Mouse (Mus musculus) forebrain, embryonic 15.5 days (tissue): ENCODE measurements at regions not wholly inside any gene's neighbourhood (a gene's known extent, or its start where the extent isn't known, plus 50 kb on each side); places are given as distances from the start of the nearest gene placed in this dataset. TPM values are rescaled to one million over a fixed set of nuclear protein-coding genes. Genes with fewer than 3 reads are reported as not detected.

Experiments
- ATAC-seq: fragments of 200-750 bp; cut with Nextera tagmentation; replicated peaks from 2 replicates; pipeline ENCODE4 v1.8.0; 2017; ENCODE audit warnings: mild to moderate bottlenecking, moderate TSS enrichment, moderate library complexity
- H3K27ac ChIP-seq: fragments of 300-500 bp; sonication (generic); replicated peaks from 2 replicates; pipeline ENCODE4 v1.5.1; 2015; ENCODE audit warnings: mild to moderate bottlenecking, inconsistent platforms
- H3K27me3 ChIP-seq: fragments of 300-500 bp; sonication (generic); 2 replicates; pipeline ENCODE4 v1.6.1; 2015; ENCODE audit warnings: inconsistent platforms
- H3K36me3 ChIP-seq: fragments of 300-500 bp; sonication (generic); 2 replicates; pipeline ENCODE4 v1.6.1; 2015; ENCODE audit warnings: mild to moderate bottlenecking, inconsistent platforms
- H3K4me1 ChIP-seq: fragments of 300-500 bp; sonication (generic); 2 replicates; pipeline ENCODE4 v1.6.1; 2015; ENCODE audit warnings: inconsistent platforms
- H3K4me2 ChIP-seq: fragments of 300-500 bp; sonication (generic); replicated peaks from 2 replicates; pipeline ENCODE4 v1.6.1; 2015; ENCODE audit warnings: mild to moderate bottlenecking, inconsistent platforms
- H3K4me3 ChIP-seq: fragments of 300-500 bp; sonication (generic); 2 replicates; pipeline ENCODE4 v1.5.1; 2015; ENCODE audit warnings: mild to moderate bottlenecking, inconsistent platforms
- H3K9ac ChIP-seq: fragments of 300-500 bp; sonication (generic); replicated peaks from 2 replicates; pipeline ENCODE4 v1.6.1; 2015; ENCODE audit warnings: mild to moderate bottlenecking, inconsistent platforms
- H3K9me3 ChIP-seq: fragments of 300-500 bp; sonication (generic); 2 replicates; pipeline ENCODE4 v1.6.1; 2016; ENCODE audit warnings: inconsistent platforms
- WGBS: fragments of 180-500 bp; shearing (Covaris S2); methylation state at CpG from one replicate; pipeline ENCODE4 v1.1.7; 2015; ENCODE audit warnings: mixed read lengths; 5-methylcytosine and 5-hydroxymethylcytosine counted together
- microRNA-seq: library from miRNA; unstranded; fragments of <30 nt; microRNA quantifications from one replicate; pipeline ENCODE4, GENCODE M21; 2016

DNA sequence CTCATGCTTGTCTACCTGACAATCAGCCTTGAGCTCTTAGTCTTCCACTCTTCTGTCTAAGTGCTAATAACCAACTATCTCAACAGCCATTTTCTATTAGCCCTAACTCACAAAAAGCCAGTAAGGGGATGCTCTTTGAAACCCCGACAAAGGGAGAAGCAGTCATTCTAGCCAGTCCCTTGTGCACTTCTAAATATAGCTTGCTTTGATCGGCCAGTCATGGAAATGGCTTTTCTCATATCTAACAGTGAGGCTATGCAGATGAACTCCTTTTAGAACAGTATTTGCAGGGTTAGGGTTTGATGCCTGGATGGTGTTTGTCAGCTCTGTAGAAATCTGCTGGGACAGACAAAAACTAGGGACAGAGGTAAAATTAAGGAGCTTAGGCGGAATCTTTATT is 54.5 kb upstream of the Arg1 start:
- H3K36me3 ChIP-seq = no peaks in the 10 kb centered on the region
- no peaks in the 10 kb centered on the region for H3K9me3 ChIP-seq
- ATAC-seq = no peak
- H3K4me1 ChIP-seq = no peaks in the 10 kb centered on the region
- no peak overlapping the region for H3K9ac ChIP-seq
- H3K4me2 ChIP-seq = no peak overlapping the region
- 76% methylated on average over 3 of the region's 3 CpGs for WGBS
- no peaks in the 10 kb centered on the region for H3K27me3 ChIP-seq
- no peak overlapping the region for H3K4me3 ChIP-seq
- H3K27ac ChIP-seq = no peak overlapping the region

Small RNAs in the stretch of these regions (microRNA-seq; reads per million reads assigned to microRNA genes)
- not detected for gene Gm22566
